Mouse (Mus musculus): ENCODE data around the gene Lamc1. TPM values are rescaled to one million over a fixed set of nuclear protein-coding genes. Genes with fewer than 3 reads are reported as not detected.
"Not testable (repeated sequence)": the region's sequence is repeated elsewhere in the genome, so short reads cannot be mapped to it uniquely, and the experiment has no call there.

The Lamc1 gene
- polyA plus RNA-seq, 1 experiment from 2014 or later: 36.0 TPM

DNA sequence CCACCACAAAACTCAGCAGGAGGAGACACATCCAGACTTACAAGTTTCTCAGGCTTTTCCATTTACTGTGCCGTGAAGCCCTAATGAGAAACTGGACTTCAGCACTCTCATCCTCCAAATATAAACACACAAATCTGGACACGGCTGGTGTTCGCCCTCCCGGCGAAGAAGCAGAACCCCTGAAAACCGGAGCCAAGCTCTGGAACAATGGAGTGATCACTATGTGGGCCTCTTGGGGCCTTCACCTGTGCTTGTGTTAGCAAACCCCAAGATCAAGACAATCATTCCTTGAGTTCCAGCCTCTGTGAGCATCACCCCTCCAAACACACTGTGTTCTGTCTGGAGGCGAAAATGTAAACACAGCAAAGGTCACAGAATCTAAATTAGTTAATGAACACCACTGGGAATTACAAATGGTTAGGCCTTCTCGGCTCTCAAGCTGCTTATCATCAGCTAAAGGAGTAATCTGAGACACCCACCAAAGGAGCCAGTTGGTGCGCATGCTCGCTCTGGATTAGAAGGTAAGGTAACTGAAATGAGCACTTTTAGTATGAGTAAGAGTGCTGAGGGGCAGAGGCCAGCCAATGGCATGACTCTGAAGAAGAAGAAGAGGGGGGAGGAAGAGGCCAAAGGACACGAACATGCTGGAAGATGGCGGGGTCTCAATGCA is 24.9 kb downstream of the Lamc1 start:
- Histone ChIP-seq H3K27ac (replicated peaks; ENCODE audit: low read depth, low read length) (no peak overlapping the region), H3K9ac (replicated peaks; ENCODE audit: low read length) (no peak overlapping the region), H3K9me3 (replicated peaks; ENCODE audit: control insufficient read depth, low read length) (no peaks in the 10 kb centered on the region), H3K4me2 (ENCODE audit: low read depth, low read length) (no peak overlapping the region), H3K4me1 (ENCODE audit: control insufficient read depth, insufficient read depth, low read length) (no peaks in the 10 kb centered on the region), H3K4me3 (ENCODE audit: low read depth, low read length) (no peak overlapping the region), H3K27me3 (ENCODE audit: control insufficient read depth, insufficient read depth, low read length) (no peaks in the 10 kb centered on the region), H3K36me3 (replicated peaks; ENCODE audit: control insufficient read depth, insufficient read depth, low read depth, low read length) (no peaks in the 10 kb centered on the region)
- DNase-seq (ENCODE audit: low spot score) (no peak), ATAC-seq (replicated peaks; ENCODE audit: insufficient number of reproducible peaks, low FRiP score, low TSS enrichment, low read depth) (no peak)
- WGBS: 51% methylated on average over 12 of the region's 12 CpGs

DNA sequence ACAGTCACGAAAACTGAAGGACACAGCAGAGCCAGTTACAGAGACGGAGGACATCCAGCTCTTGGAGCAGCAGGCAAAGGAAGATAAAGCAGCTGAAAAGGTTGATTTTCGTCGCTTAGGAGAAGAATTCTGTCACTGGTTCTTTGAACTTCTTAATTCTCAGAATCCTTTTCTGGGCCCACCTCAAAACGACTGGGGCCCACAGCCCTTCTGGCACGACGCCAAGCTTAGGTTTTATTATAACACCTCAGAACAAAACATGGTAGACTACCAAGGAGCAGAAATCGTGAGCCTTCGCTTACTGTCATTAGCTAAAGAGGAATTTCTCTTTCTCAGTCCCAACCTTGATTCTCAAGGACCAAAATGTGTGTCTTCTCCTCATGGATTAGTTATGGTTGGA is 26.9 kb downstream of the Lamc1 start:
- not testable (repeated sequence) for H3K4me2 ChIP-seq (ENCODE audit: low read depth, low read length); H3K4me3 ChIP-seq (ENCODE audit: low read depth, low read length); H3K4me1 ChIP-seq (ENCODE audit: control insufficient read depth, insufficient read depth, low read length); ATAC-seq (replicated peaks; ENCODE audit: insufficient number of reproducible peaks, low FRiP score, low TSS enrichment, low read depth); DNase-seq (ENCODE audit: low spot score); H3K9ac ChIP-seq (replicated peaks; ENCODE audit: low read length); H3K27me3 ChIP-seq (ENCODE audit: control insufficient read depth, insufficient read depth, low read length); H3K27ac ChIP-seq (replicated peaks; ENCODE audit: low read depth, low read length); H3K36me3 ChIP-seq (replicated peaks; ENCODE audit: control insufficient read depth, insufficient read depth, low read depth, low read length); H3K9me3 ChIP-seq (replicated peaks; ENCODE audit: control insufficient read depth, low read length)
- WGBS: 87% methylated on average over 9 of the region's 9 CpGs

DNA sequence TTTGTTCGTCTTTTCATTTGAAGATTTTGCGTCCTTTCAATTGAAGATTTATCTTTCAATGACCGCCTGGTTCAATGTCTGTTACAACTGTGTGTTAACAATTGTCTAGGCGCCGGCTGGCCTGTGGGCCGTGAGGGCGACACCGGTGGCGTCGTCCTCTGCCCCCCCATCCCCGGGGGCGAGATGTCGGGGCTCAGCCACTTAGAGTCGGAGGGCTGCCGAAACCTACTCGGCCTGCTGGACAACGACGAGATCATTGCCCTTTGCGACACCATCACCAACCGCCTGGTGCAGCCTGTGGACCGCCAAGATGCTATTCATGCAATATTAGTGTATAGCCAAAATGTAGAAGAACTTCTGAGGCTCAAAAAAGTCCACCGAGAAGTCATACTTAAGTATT is 27.3 kb downstream of the Lamc1 start:
- not testable (repeated sequence) for H3K9me3 ChIP-seq (replicated peaks; ENCODE audit: control insufficient read depth, low read length); H3K36me3 ChIP-seq (replicated peaks; ENCODE audit: control insufficient read depth, insufficient read depth, low read depth, low read length); DNase-seq (ENCODE audit: low spot score); H3K4me1 ChIP-seq (ENCODE audit: control insufficient read depth, insufficient read depth, low read length); H3K4me3 ChIP-seq (ENCODE audit: low read depth, low read length); H3K4me2 ChIP-seq (ENCODE audit: low read depth, low read length); H3K27ac ChIP-seq (replicated peaks; ENCODE audit: low read depth, low read length); H3K27me3 ChIP-seq (ENCODE audit: control insufficient read depth, insufficient read depth, low read length); ATAC-seq (replicated peaks; ENCODE audit: insufficient number of reproducible peaks, low FRiP score, low TSS enrichment, low read depth); H3K9ac ChIP-seq (replicated peaks; ENCODE audit: low read length)
- WGBS: 94% methylated on average over 22 of the region's 22 CpGs

GRCm38 (mm10) chr1:153299436-153299835 is 33.1 kb downstream of the Lamc1 start:
- not testable (repeated sequence) for H3K9me3 ChIP-seq (replicated peaks; ENCODE audit: control insufficient read depth, low read length); H3K27ac ChIP-seq (replicated peaks; ENCODE audit: low read depth, low read length); H3K4me3 ChIP-seq (ENCODE audit: low read depth, low read length); DNase-seq (ENCODE audit: low spot score); ATAC-seq (replicated peaks; ENCODE audit: insufficient number of reproducible peaks, low FRiP score, low TSS enrichment, low read depth); H3K27me3 ChIP-seq (ENCODE audit: control insufficient read depth, insufficient read depth, low read length); H3K4me2 ChIP-seq (ENCODE audit: low read depth, low read length); H3K4me1 ChIP-seq (ENCODE audit: control insufficient read depth, insufficient read depth, low read length); H3K36me3 ChIP-seq (replicated peaks; ENCODE audit: control insufficient read depth, insufficient read depth, low read depth, low read length); H3K9ac ChIP-seq (replicated peaks; ENCODE audit: low read length)
- 87% methylated on average over 5 of the region's 5 CpGs for WGBS

GRCm38 (mm10) chr1:153297774-153298363 is 34.7 kb downstream of the Lamc1 start:
- not testable (repeated sequence) for H3K4me1 ChIP-seq (ENCODE audit: control insufficient read depth, insufficient read depth, low read length); H3K4me3 ChIP-seq (ENCODE audit: low read depth, low read length); H3K36me3 ChIP-seq (replicated peaks; ENCODE audit: control insufficient read depth, insufficient read depth, low read depth, low read length); H3K9me3 ChIP-seq (replicated peaks; ENCODE audit: control insufficient read depth, low read length); H3K27ac ChIP-seq (replicated peaks; ENCODE audit: low read depth, low read length); ATAC-seq (replicated peaks; ENCODE audit: insufficient number of reproducible peaks, low FRiP score, low TSS enrichment, low read depth); DNase-seq (ENCODE audit: low spot score); H3K9ac ChIP-seq (replicated peaks; ENCODE audit: low read length); H3K4me2 ChIP-seq (ENCODE audit: low read depth, low read length); H3K27me3 ChIP-seq (ENCODE audit: control insufficient read depth, insufficient read depth, low read length)
- 86% methylated on average over 4 of the region's 4 CpGs for WGBS

GRCm38 (mm10) chr1:153296035-153296434 is 36.6 kb downstream of the Lamc1 start:
- Histone ChIP-seq H3K36me3 (replicated peaks; ENCODE audit: control insufficient read depth, insufficient read depth, low read depth, low read length) (no peaks in the 10 kb centered on the region), H3K4me2 (ENCODE audit: low read depth, low read length) (no peak overlapping the region), H3K27me3 (ENCODE audit: control insufficient read depth, insufficient read depth, low read length) (no peaks in the 10 kb centered on the region), H3K4me3 (ENCODE audit: low read depth, low read length) (no peak overlapping the region), H3K4me1 (ENCODE audit: control insufficient read depth, insufficient read depth, low read length) (no peaks in the 10 kb centered on the region; the same call in none of the 2 replicates), H3K9ac (replicated peaks; ENCODE audit: low read length) (no peak overlapping the region), H3K27ac (replicated peaks; ENCODE audit: low read depth, low read length) (no peak overlapping the region), H3K9me3 (replicated peaks; ENCODE audit: control insufficient read depth, low read length) (no peaks in the 10 kb centered on the region)
- ATAC-seq (replicated peaks; ENCODE audit: insufficient number of reproducible peaks, low FRiP score, low TSS enrichment, low read depth): no peak
- DNase-seq (ENCODE audit: low spot score): no peak
- 78% methylated on average over 6 of the region's 6 CpGs for WGBS

- DNase-seq (ENCODE audit: low spot score): no peak
- no peaks in the 10 kb centered on the region; the same call in none of the 2 replicates for H3K4me1 ChIP-seq (ENCODE audit: control insufficient read depth, insufficient read depth, low read length)
- H3K9me3 ChIP-seq (replicated peaks; ENCODE audit: control insufficient read depth, low read length): no peaks in the 10 kb centered on the region
- H3K9ac ChIP-seq (replicated peaks; ENCODE audit: low read length): no peak overlapping the region
- H3K36me3 ChIP-seq (replicated peaks; ENCODE audit: control insufficient read depth, insufficient read depth, low read depth, low read length): no peaks in the 10 kb centered on the region
- WGBS: 71% methylated on average over 5 of the region's 5 CpGs
- ATAC-seq (replicated peaks; ENCODE audit: insufficient number of reproducible peaks, low FRiP score, low TSS enrichment, low read depth): no peak
- no peak overlapping the region for H3K4me2 ChIP-seq (ENCODE audit: low read depth, low read length)
- no peak overlapping the region for H3K4me3 ChIP-seq (ENCODE audit: low read depth, low read length)
- H3K27me3 ChIP-seq (ENCODE audit: control insufficient read depth, insufficient read depth, low read length): no peaks in the 10 kb centered on the region
- H3K27ac ChIP-seq (replicated peaks; ENCODE audit: low read depth, low read length): no peak overlapping the region
Observed at GRCm38 (mm10) chr1:153292892-153293291, 39.7 kb downstream of the Lamc1 start.

GRCm38 (mm10) chr1:153292202-153292601 is 40.4 kb downstream of the Lamc1 start:
- Histone ChIP-seq H3K4me2 (ENCODE audit: low read depth, low read length) (no peak overlapping the region), H3K4me3 (ENCODE audit: low read depth, low read length) (no peak overlapping the region), H3K9me3 (replicated peaks; ENCODE audit: control insufficient read depth, low read length) (no peaks in the 10 kb centered on the region), H3K36me3 (replicated peaks; ENCODE audit: control insufficient read depth, insufficient read depth, low read depth, low read length) (no peaks in the 10 kb centered on the region), H3K27me3 (ENCODE audit: control insufficient read depth, insufficient read depth, low read length) (no peaks in the 10 kb centered on the region), H3K9ac (replicated peaks; ENCODE audit: low read length) (no peak overlapping the region), H3K4me1 (ENCODE audit: control insufficient read depth, insufficient read depth, low read length) (no peaks in the 10 kb centered on the region; the same call in none of the 2 replicates), H3K27ac (replicated peaks; ENCODE audit: low read depth, low read length) (no peak overlapping the region)
- ATAC-seq (replicated peaks; ENCODE audit: insufficient number of reproducible peaks, low FRiP score, low TSS enrichment, low read depth) (no peak), DNase-seq (ENCODE audit: low spot score) (no peak)
- WGBS: 47% methylated on average over 6 of the region's 6 CpGs
